8 mouse cellular contexts compared by ENCODE assay signal in the genomic region with DNA sequence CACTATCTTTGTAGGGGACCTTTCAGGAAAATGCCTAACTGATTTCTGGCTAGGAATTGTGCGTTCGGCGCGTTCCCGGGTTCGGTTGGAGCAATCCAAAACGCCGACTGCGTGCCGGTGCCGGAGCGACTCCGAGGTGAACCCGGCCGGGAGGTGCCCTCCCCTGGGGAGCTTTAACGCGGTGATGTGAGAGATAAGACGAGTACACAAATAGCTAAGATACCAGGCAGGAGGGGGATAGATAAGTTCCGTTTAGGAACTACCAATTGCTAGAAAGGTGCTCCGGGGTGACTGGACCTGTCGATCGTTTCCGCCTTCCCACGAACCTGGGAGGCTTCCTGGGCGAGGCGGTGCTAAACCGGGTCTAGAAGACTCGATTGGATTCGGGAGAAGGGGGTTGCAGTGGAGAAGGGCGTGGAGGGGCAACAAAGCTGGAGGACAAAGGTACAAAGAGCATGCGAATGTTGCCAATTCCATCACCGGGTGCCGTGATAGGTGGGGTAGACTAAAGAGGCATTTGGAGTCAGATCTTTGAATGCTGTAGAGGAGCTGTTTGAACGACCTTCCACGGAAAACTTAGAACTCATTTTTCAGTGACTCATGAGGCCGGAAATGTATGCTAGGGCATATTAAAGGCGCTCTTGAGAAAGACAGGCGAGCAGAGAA. TPM values are rescaled to one million over a fixed set of nuclear protein-coding genes. Genes with fewer than 3 reads are reported as not detected.
A peak's percentile ranks its signal among the peaks of the same experiment; 100 is the strongest.
DNase-seq lines count a peak whose midpoint lies in the region; ATAC-seq and TF ChIP-seq lines count a peak whose summit lies in the region.

No protein-coding gene starts in this region.

- peak overlapping the region; percentile 93 for H3K27ac ChIP-seq in forebrain, postnatal 0 days (ENCODE audit: low read depth, low read length)
- H3K27ac ChIP-seq in hindbrain, embryonic 13.5 days: peak overlapping the region; percentile 96
- peak overlapping the region; percentile 95 for H3K27ac ChIP-seq in limb, embryonic 10.5 days
- H3K27ac ChIP-seq in midbrain, embryonic 10.5 days (replicated peaks): peak overlapping the region; percentile 96
- H3K27ac ChIP-seq in spleen, adult 2 months (ENCODE audit: insufficient read depth, low read length): peak overlapping the region; percentile 95

- intact Hi-C loops in left cerebral cortex, postnatal 36 days (cut with DNase I): loop anchor here (5.0 kb wide), 1 partner anchor 48 kb away; no protein-coding TSS in a partner anchor

- TF ChIP-seq POLR2A in spleen, adult 2 months (IDR thresholded peaks at IDR 0.05; ENCODE audit: low read depth, low read length): no peak

- WGBS in forebrain, postnatal 0 days: 2% methylated on average over 38 of the region's 38 CpGs
- under 1% methylated on average over 38 of the region's 38 CpGs for WGBS in hindbrain, embryonic 13.5 days
- WGBS in limb, embryonic 10.5 days: under 1% methylated on average over 38 of the region's 38 CpGs
- under 1% methylated on average over 38 of the region's 38 CpGs for WGBS in midbrain, embryonic 10.5 days
- WGBS in spleen, adult 2 months: under 1% methylated on average over 38 of the region's 38 CpGs

- peak; percentile 4; the same call in 1 of the 2 replicates for ATAC-seq in forebrain, postnatal 0 days
- peak; percentile 22 for ATAC-seq in hindbrain, embryonic 13.5 days (ENCODE audit: low FRiP score)

- H3K4me3 ChIP-seq in forebrain, postnatal 0 days (ENCODE audit: low read depth, low read length): peak overlapping the region; percentile 87
- peak overlapping the region; percentile 99 for H3K4me3 ChIP-seq in hindbrain, embryonic 13.5 days
- H3K4me3 ChIP-seq in limb, embryonic 10.5 days: peak overlapping the region; percentile 95
- H3K4me3 ChIP-seq in midbrain, embryonic 10.5 days: peak overlapping the region; percentile 97
- peak overlapping the region; percentile 100 for H3K4me3 ChIP-seq in spleen, adult 2 months (ENCODE audit: extremely low read depth, insufficient read depth, insufficient read length)

- H3K9ac ChIP-seq in forebrain, postnatal 0 days: peak overlapping the region; percentile 83
- H3K9ac ChIP-seq in hindbrain, embryonic 13.5 days: peak overlapping the region; percentile 98

- no peak for TF ChIP-seq CTCF in forebrain, postnatal 0 days (IDR thresholded peaks at IDR 0.05; ENCODE audit: low read depth)
- TF ChIP-seq CTCF in spleen, adult 2 months (IDR thresholded peaks at IDR 0.05; ENCODE audit: extremely low read depth, insufficient read depth, insufficient read length, insufficient replicate concordance): no peak

- DNase-seq in left cerebral cortex, postnatal 36 days (ENCODE audit: low spot score in 2 of 2): peak; percentile 37 to 38
- DNase-seq in left cerebral cortex, adult 9 months (ENCODE audit: low spot score in 2 of 2): no peak
- peak; percentile 40 for DNase-seq in cerebellum, adult 11-12 months
- peak; percentile 46 for DNase-seq in forebrain, postnatal 0 days
- peak; percentile 73 for DNase-seq in limb, embryonic 10.5 days (ENCODE audit: low spot score)
- DNase-seq in midbrain, embryonic 10.5 days (ENCODE audit: low spot score): peak; percentile 59
- DNase-seq in spleen, adult 2 months (ENCODE audit: low read depth in 1 of 2, low spot score in 2 of 2): peak; percentile 19 to 24

- no peaks in the 10 kb centered on the region for H3K36me3 ChIP-seq in forebrain, postnatal 0 days (ENCODE audit: insufficient read depth)
- no peaks in the 10 kb centered on the region for H3K36me3 ChIP-seq in hindbrain, embryonic 13.5 days
- peaks cover 12% of the 10 kb centered on the region for H3K36me3 ChIP-seq in limb, embryonic 10.5 days
- H3K36me3 ChIP-seq in midbrain, embryonic 10.5 days: peaks cover 12% of the 10 kb centered on the region
- H3K36me3 ChIP-seq in spleen, adult 2 months (ENCODE audit: control insufficient read depth, insufficient read depth, low read length): no peaks in the 10 kb centered on the region

- H3K4me2 ChIP-seq in forebrain, postnatal 0 days (ENCODE audit: low read depth): peak overlapping the region; percentile 68
- peak overlapping the region; percentile 77 for H3K4me2 ChIP-seq in hindbrain, embryonic 13.5 days

- no peaks in the 10 kb centered on the region for H3K27me3 ChIP-seq in forebrain, postnatal 0 days (ENCODE audit: insufficient read depth, low read length)
- H3K27me3 ChIP-seq in hindbrain, embryonic 13.5 days: no peaks in the 10 kb centered on the region
- no peaks in the 10 kb centered on the region for H3K27me3 ChIP-seq in limb, embryonic 10.5 days (ENCODE audit: low read depth, poor library complexity, severe bottlenecking)
- no peaks in the 10 kb centered on the region for H3K27me3 ChIP-seq in midbrain, embryonic 10.5 days (ENCODE audit: low read depth, poor library complexity, severe bottlenecking)
- no peaks in the 10 kb centered on the region for H3K27me3 ChIP-seq in spleen, adult 2 months (ENCODE audit: control insufficient read depth, insufficient read depth, low read length)

- no peaks in the 10 kb centered on the region for H3K9me3 ChIP-seq in forebrain, postnatal 0 days (ENCODE audit: low read length)
- no peaks in the 10 kb centered on the region for H3K9me3 ChIP-seq in hindbrain, embryonic 13.5 days
- no peaks in the 10 kb centered on the region for H3K9me3 ChIP-seq in limb, embryonic 10.5 days (replicated peaks)
- H3K9me3 ChIP-seq in midbrain, embryonic 10.5 days (replicated peaks): no peaks in the 10 kb centered on the region

- no peaks in the 10 kb centered on the region for H3K4me1 ChIP-seq in forebrain, postnatal 0 days (ENCODE audit: insufficient read depth)
- peaks cover 29% of the 10 kb centered on the region for H3K4me1 ChIP-seq in hindbrain, embryonic 13.5 days (replicated peaks)
- peaks cover 6% of the 10 kb centered on the region; the same call in 1 of the 2 replicates for H3K4me1 ChIP-seq in limb, embryonic 10.5 days
- peaks cover 14% of the 10 kb centered on the region for H3K4me1 ChIP-seq in midbrain, embryonic 10.5 days
- H3K4me1 ChIP-seq in spleen, adult 2 months (ENCODE audit: control insufficient read depth, insufficient read depth, insufficient read length): peaks cover 3% of the 10 kb centered on the region; the same call in 1 of the 2 replicates

RNA-seq across cellular contexts. Expression of a gene that starts 1.0 kb away (rescaled TPM):
- total RNA-seq in left cerebral cortex, postnatal 36 days (2021): 100 to 1,000 TPM; 150 to 163 TPM
- 191 and 216 TPM in 2 replicates for total RNA-seq in forebrain, postnatal 0 days (2014; rRNA removed)
- 41.1 and 46.1 TPM in 2 replicates for polyA plus RNA-seq in forebrain, postnatal 0 days (2015; fragmentation: Nextera tagmentation; extraction: Ambion mirVana)
- 49.6 and 52.8 TPM in 2 replicates for polyA plus RNA-seq in hindbrain, embryonic 13.5 days (2015; fragmentation: Nextera tagmentation; extraction: Ambion mirVana)
- 28.1 and 33.5 TPM in 2 replicates for polyA plus RNA-seq in limb, embryonic 10.5 days (2016; fragmentation: Nextera tagmentation; extraction: Ambion mirVana)
- 35.5 and 40.6 TPM in 2 replicates for polyA plus RNA-seq in midbrain, embryonic 10.5 days (2016; fragmentation: Nextera tagmentation; extraction: Ambion mirVana)
- polyA plus RNA-seq in spleen, adult 2 months (2012; rRNA removed): 24.1 and 25.0 TPM in 2 replicates

RNA-seq across cellular contexts. Expression of a gene that starts 15.8 kb away (rescaled TPM):
- total RNA-seq in left cerebral cortex, postnatal 36 days (2021): 1 to 10 TPM in 1 of 2 experiments, under 1 TPM in 1; 0.17 to 1.2 TPM
- 0.46 and 2.0 TPM in 2 replicates for total RNA-seq in forebrain, postnatal 0 days (2014; rRNA removed)
- polyA plus RNA-seq in forebrain, postnatal 0 days (2015; fragmentation: Nextera tagmentation; extraction: Ambion mirVana): 0.19 and 0.25 TPM in 2 replicates
- 0.65 and 0.66 TPM in 2 replicates for polyA plus RNA-seq in hindbrain, embryonic 13.5 days (2015; fragmentation: Nextera tagmentation; extraction: Ambion mirVana)
- polyA plus RNA-seq in limb, embryonic 10.5 days (2016; fragmentation: Nextera tagmentation; extraction: Ambion mirVana): 0.48 and 0.74 TPM in 2 replicates
- polyA plus RNA-seq in midbrain, embryonic 10.5 days (2016; fragmentation: Nextera tagmentation; extraction: Ambion mirVana): 1.1 and 1.2 TPM in 2 replicates
- polyA plus RNA-seq in spleen, adult 2 months (2012; rRNA removed): 21.3 and 28.4 TPM in 2 replicates

Comparison
In these comparisons a context has a peak if more than half of its experiments do, and no peak if none do; other contexts are left out.
1. DNase-seq: peak in left cerebral cortex, postnatal 36 days (2 of 2), cerebellum, adult 11-12 months (single experiment), forebrain, postnatal 0 days (single experiment), limb, embryonic 10.5 days (single experiment), midbrain, embryonic 10.5 days (single experiment) and spleen, adult 2 months (2 of 2); none in left cerebral cortex, adult 9 months (0 of 2).
2. Peak in every context shown above with its lines, with median percentiles within 50 percentile points of each other: H3K27ac ChIP-seq and H3K4me3 ChIP-seq.